Mouse (Mus musculus): ENCODE results near the gene Tmem30b. TPM values are rescaled to one million over a fixed set of nuclear protein-coding genes. Genes with fewer than 3 reads are reported as not detected.

Gene Tmem30b
- polyA plus RNA-seq (2012; ENCODE audit: insufficient read depth, insufficient read length, missing spikeins), result not detected in 2 replicates

- TF ChIP-seq CTCF (IDR thresholded peaks at IDR 0.05; ENCODE audit: low read depth, low read length), result no peak
- TF ChIP-seq POLR2A (IDR thresholded peaks at IDR 0.05; ENCODE audit: borderline replicate concordance, low read depth, low read length), result no peak
- Histone ChIP-seq H3K27ac (ENCODE audit: insufficient read depth, low read depth, low read length) (no peak within 1 kb of the TSS), H3K4me1 (ENCODE audit: control insufficient read depth, insufficient read depth, low read length) (no peaks in the 10 kb centered on the region), H3K4me3 (ENCODE audit: insufficient read depth, low read length) (peak within 1 kb of the TSS; percentile 39)
Observed at GRCm38 (mm10) chr12:73546086-73546711, at the start of gene Tmem30b. Gene Tmem30b, minus strand, starts transcription at chr12:73546392.

GRCm38 (mm10) chr12:73595226-73595625 is 49.0 kb upstream of the Tmem30b start:
- no peak for TF ChIP-seq POLR2A (IDR thresholded peaks at IDR 0.05; ENCODE audit: borderline replicate concordance, low read depth, low read length)
- H3K4me3 ChIP-seq (ENCODE audit: insufficient read depth, low read length), result no peak overlapping the region
- H3K27ac ChIP-seq (ENCODE audit: insufficient read depth, low read depth, low read length), result no peak overlapping the region
- H3K4me1 ChIP-seq (ENCODE audit: control insufficient read depth, insufficient read depth, low read length), result peaks cover 54% of the 10 kb centered on the region

- H3K4me1 ChIP-seq (ENCODE audit: control insufficient read depth, insufficient read depth, low read length), result peaks cover 52% of the 10 kb centered on the region
- H3K27ac ChIP-seq (ENCODE audit: insufficient read depth, low read depth, low read length), result no peak overlapping the region
- TF ChIP-seq POLR2A (IDR thresholded peaks at IDR 0.05; ENCODE audit: borderline replicate concordance, low read depth, low read length), result no peak
Observed at GRCm38 (mm10) chr12:73594177-73594745, 48.1 kb upstream of the Tmem30b start.

GRCm38 (mm10) chr12:73593021-73593798 is 47.0 kb upstream of the Tmem30b start:
- Histone ChIP-seq H3K27ac (ENCODE audit: insufficient read depth, low read depth, low read length) (peak overlapping the region; percentile 46), H3K4me1 (ENCODE audit: control insufficient read depth, insufficient read depth, low read length) (peaks cover 54% of the 10 kb centered on the region), H3K4me3 (ENCODE audit: insufficient read depth, low read length) (peak overlapping the region; percentile 10; the same call in 1 of the 2 replicates)
- no peak for TF ChIP-seq POLR2A (IDR thresholded peaks at IDR 0.05; ENCODE audit: borderline replicate concordance, low read depth, low read length)

More at GRCm38 (mm10) chr12:73594177-73594745, 48.1 kb upstream of the Tmem30b start:
- H3K4me3 ChIP-seq (ENCODE audit: insufficient read depth, low read length), result no peak overlapping the region

- TF ChIP-seq POLR2A (IDR thresholded peaks at IDR 0.05; ENCODE audit: borderline replicate concordance, low read depth, low read length) (no peak), CTCF (IDR thresholded peaks at IDR 0.05; ENCODE audit: low read depth, low read length) (no peak)
- Histone ChIP-seq H3K4me3 (ENCODE audit: insufficient read depth, low read length) (no peak overlapping the region), H3K27ac (ENCODE audit: insufficient read depth, low read depth, low read length) (no peak overlapping the region)
Observed at GRCm38 (mm10) chr12:73591625-73592024, 45.4 kb upstream of the Tmem30b start.

GRCm38 (mm10) chr12:73590627-73591276 is 44.6 kb upstream of the Tmem30b start:
- TF ChIP-seq POLR2A (IDR thresholded peaks at IDR 0.05; ENCODE audit: borderline replicate concordance, low read depth, low read length) (no peak), CTCF (IDR thresholded peaks at IDR 0.05; ENCODE audit: low read depth, low read length) (no peak)
- Histone ChIP-seq H3K27ac (ENCODE audit: insufficient read depth, low read depth, low read length) (no peak overlapping the region), H3K4me1 (ENCODE audit: control insufficient read depth, insufficient read depth, low read length) (peaks cover 43% of the 10 kb centered on the region), H3K4me3 (ENCODE audit: insufficient read depth, low read length) (no peak overlapping the region)

More at GRCm38 (mm10) chr12:73591625-73592024, 45.4 kb upstream of the Tmem30b start:
- peaks cover 48% of the 10 kb centered on the region for H3K4me1 ChIP-seq (ENCODE audit: control insufficient read depth, insufficient read depth, low read length)

GRCm38 (mm10) chr12:73587262-73587661 is 41.1 kb upstream of the Tmem30b start:
- H3K4me3 ChIP-seq (ENCODE audit: insufficient read depth, low read length), result peak overlapping the region; percentile 32; the same call in 1 of the 2 replicates
- peak overlapping the region; percentile 9; the same call in 1 of the 2 replicates for H3K27ac ChIP-seq (ENCODE audit: insufficient read depth, low read depth, low read length)
- TF ChIP-seq POLR2A (IDR thresholded peaks at IDR 0.05; ENCODE audit: borderline replicate concordance, low read depth, low read length), result no peak
- peaks cover 22% of the 10 kb centered on the region for H3K4me1 ChIP-seq (ENCODE audit: control insufficient read depth, insufficient read depth, low read length)

GRCm38 (mm10) chr12:73585850-73586249 is 39.7 kb upstream of the Tmem30b start:
- Histone ChIP-seq H3K4me1 (ENCODE audit: control insufficient read depth, insufficient read depth, low read length) (peaks cover 17% of the 10 kb centered on the region), H3K4me3 (ENCODE audit: insufficient read depth, low read length) (peak overlapping the region; percentile 75), H3K27ac (ENCODE audit: insufficient read depth, low read depth, low read length) (no peak overlapping the region)
- TF ChIP-seq CTCF (IDR thresholded peaks at IDR 0.05; ENCODE audit: low read depth, low read length), result no peak
- TF ChIP-seq POLR2A (IDR thresholded peaks at IDR 0.05; ENCODE audit: borderline replicate concordance, low read depth, low read length), result no peak

GRCm38 (mm10) chr12:73585241-73585801 is 39.1 kb upstream of the Tmem30b start:
- Histone ChIP-seq H3K4me1 (ENCODE audit: control insufficient read depth, insufficient read depth, low read length) (peaks cover 19% of the 10 kb centered on the region), H3K4me3 (ENCODE audit: insufficient read depth, low read length) (peak overlapping the region; percentile 75), H3K27ac (ENCODE audit: insufficient read depth, low read depth, low read length) (peak overlapping the region; percentile 56)
- TF ChIP-seq POLR2A (IDR thresholded peaks at IDR 0.05; ENCODE audit: borderline replicate concordance, low read depth, low read length) (no peak), CTCF (IDR thresholded peaks at IDR 0.05; ENCODE audit: low read depth, low read length) (no peak)

Measured in bone marrow macrophage, adult 2 months (primary cell).